Mouse (Mus musculus) brown adipose tissue, adult 24 weeks (tissue): ENCODE results near the gene Zcchc2. TPM values are rescaled to one million over a fixed set of nuclear protein-coding genes. Genes with fewer than 3 reads are reported as not detected.

Source experiments
- H3K27ac ChIP-seq: fragments of 200-500 bp; replicated peaks from 2 replicates; pipeline ENCODE4 v1.5.1; 2012; ENCODE audit warnings: low read depth, mild to moderate bottlenecking, low read length
- H3K4me1 ChIP-seq: fragments of 200-500 bp; 2 replicates; pipeline ENCODE4 v1.6.1; 2012; ENCODE audit warnings: low read length, mixed read lengths; ENCODE audit not compliant: control insufficient read depth, insufficient read depth, insufficient read length
- H3K4me3 ChIP-seq: fragments of 200-500 bp; 2 replicates; pipeline ENCODE4 v1.5.1; 2012; ENCODE audit warnings: low read depth, mild to moderate bottlenecking, low read length, moderate library complexity; ENCODE audit not compliant: insufficient read depth
- polyA plus RNA-seq: library from polyadenylated mRNA; stranded (reverse); fragments of >200 nt; gene quantifications from 2 replicates; pipeline ENCODE4 v1.2.4, GENCODE M21; 2012; ENCODE audit not compliant: missing spikeins, insufficient read depth, insufficient read length

Gene Zcchc2
- polyA plus RNA-seq, 1 experiment = 10.2 TPM

DNA sequence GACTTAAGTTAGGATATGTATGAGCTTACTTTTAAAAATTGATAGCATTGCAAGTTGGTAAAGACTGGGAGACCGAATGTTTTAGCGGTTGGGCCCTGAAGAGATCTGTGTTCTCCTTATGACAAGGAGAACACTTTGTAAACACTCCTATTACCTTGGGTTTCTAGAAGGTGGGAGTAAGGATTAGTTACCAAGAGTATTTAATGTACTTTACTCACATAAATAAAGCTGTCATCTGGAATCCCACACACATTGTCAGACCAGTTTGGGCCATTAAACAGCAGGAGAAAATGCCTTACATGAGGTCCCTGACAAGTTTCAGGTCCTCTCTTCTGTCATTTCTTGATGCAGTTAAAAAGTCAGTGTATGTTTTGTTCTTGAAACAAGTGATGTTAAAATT, 9.6 kb downstream of the Zcchc2 start:
- Histone ChIP-seq H3K4me3 (no peak overlapping the region), H3K27ac (no peak overlapping the region), H3K4me1 (peaks cover 14% of the 10 kb centered on the region)

GRCm38 (mm10) chr1:106007581-106007980, 17.4 kb downstream of the Zcchc2 start:
- Histone ChIP-seq H3K4me1 (no peaks in the 10 kb centered on the region), H3K27ac (no peak overlapping the region), H3K4me3 (no peak overlapping the region)

DNA sequence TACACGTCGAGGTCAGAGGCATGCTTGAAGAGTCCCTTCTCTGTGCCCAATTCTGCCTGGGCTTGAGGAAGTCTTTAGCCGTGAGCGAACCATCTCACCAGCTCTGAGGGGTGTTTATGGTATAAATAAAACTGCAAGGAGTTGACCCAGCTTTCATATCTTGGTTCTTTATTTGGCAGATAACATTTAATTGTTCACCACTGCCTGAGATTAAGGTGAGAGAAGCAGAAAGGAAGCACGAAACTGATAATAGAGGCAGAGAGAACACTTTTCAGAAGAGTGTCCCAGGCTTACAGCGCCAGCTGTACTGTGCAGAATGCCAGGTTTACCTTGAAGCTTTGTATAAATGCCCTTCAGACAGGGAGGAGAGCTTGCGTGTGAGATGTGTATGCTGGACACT, 20.9 kb downstream of the Zcchc2 start:
- Histone ChIP-seq H3K4me3 (no peak overlapping the region), H3K27ac (no peak overlapping the region), H3K4me1 (no peaks in the 10 kb centered on the region)

DNA sequence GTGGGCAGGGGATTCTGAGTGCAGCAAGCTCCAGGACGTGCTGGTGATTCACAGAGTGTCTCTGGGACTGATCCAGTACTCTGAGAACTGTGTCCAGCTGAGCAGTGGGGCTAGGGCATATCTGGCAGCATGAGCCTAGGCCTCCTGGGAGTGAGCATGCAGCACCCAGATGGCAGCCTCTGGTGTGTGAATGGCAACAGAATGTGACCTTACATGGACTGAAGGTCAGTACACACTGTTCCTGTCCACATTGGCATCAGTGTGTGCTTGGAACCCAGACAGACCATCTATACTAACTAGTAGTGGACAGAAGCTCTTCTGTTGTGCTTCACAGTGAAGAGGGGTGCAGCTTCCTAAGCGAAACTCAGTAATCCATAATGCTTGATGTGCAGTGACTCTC, 23.6 kb downstream of the Zcchc2 start:
- Histone ChIP-seq H3K4me1 (no peaks in the 10 kb centered on the region), H3K27ac (no peak overlapping the region), H3K4me3 (no peak overlapping the region)

- Histone ChIP-seq H3K27ac (no peak overlapping the region), H3K4me1 (no peaks in the 10 kb centered on the region)
Measured at GRCm38 (mm10) chr1:106016262-106016661, 26.1 kb downstream of the Zcchc2 start.

GRCm38 (mm10) chr1:106019854-106020253, 29.6 kb downstream of the Zcchc2 start:
- H3K4me3 ChIP-seq = no peak overlapping the region
- no peaks in the 10 kb centered on the region for H3K4me1 ChIP-seq
- H3K27ac ChIP-seq = no peak overlapping the region

More at GRCm38 (mm10) chr1:106016262-106016661, 26.1 kb downstream of the Zcchc2 start:
- H3K4me3 ChIP-seq = no peak overlapping the region

DNA sequence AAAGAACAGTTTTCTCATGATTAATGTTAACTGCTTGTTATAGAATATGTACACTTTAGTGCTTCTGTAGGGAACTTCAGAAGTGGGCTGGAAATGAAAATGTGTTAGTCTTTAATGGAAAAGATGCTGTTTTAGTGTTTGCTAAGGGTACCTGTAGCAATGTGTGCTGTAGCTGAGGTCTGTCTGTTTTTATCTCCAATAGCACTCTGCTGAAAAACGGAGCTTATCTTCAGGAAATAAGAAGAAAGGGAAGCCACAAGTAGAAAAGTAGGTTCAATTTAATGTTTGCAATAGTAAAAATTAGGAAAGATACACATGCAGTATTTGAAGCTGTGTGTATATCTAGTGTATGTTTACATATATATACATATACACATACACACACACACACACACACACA, 32.8 kb downstream of the Zcchc2 start:
- H3K27ac ChIP-seq = no peak overlapping the region
- no peak overlapping the region for H3K4me3 ChIP-seq
- no peaks in the 10 kb centered on the region for H3K4me1 ChIP-seq

GRCm38 (mm10) chr1:106024254-106024653, 34.0 kb downstream of the Zcchc2 start:
- no peak overlapping the region for H3K27ac ChIP-seq
- H3K4me1 ChIP-seq = no peaks in the 10 kb centered on the region

GRCm38 (mm10) chr1:106024778-106025177, 34.6 kb downstream of the Zcchc2 start:
- Histone ChIP-seq H3K27ac (no peak overlapping the region), H3K4me1 (no peaks in the 10 kb centered on the region), H3K4me3 (no peak overlapping the region)

More at GRCm38 (mm10) chr1:106024254-106024653, 34.0 kb downstream of the Zcchc2 start:
- no peak overlapping the region for H3K4me3 ChIP-seq

GRCm38 (mm10) chr1:106029769-106030168, 39.6 kb downstream of the Zcchc2 start:
- H3K27ac ChIP-seq = no peak overlapping the region
- no peak overlapping the region for H3K4me3 ChIP-seq
- no peaks in the 10 kb centered on the region for H3K4me1 ChIP-seq

DNA sequence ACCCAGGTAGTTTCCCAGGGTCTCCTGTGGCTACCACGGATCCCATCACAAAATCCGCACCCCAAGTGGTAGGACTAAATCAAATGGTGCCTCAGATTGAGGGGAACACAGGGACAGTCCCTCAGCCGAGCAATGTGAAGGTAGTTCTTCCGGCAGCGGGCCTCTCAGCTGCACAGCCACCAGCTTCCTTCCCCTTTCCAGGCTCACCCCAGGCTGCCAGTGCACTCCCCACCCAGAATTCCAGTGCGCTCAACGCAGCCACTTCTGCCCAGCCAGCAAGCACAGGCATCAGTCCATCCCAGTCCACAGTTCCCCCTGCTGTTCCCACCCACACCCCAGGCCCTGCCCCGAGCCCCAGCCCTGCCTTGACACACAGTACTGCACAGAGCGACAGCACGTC, 40.1 kb downstream of the Zcchc2 start:
- Histone ChIP-seq H3K27ac (no peak overlapping the region), H3K4me3 (no peak overlapping the region)

DNA sequence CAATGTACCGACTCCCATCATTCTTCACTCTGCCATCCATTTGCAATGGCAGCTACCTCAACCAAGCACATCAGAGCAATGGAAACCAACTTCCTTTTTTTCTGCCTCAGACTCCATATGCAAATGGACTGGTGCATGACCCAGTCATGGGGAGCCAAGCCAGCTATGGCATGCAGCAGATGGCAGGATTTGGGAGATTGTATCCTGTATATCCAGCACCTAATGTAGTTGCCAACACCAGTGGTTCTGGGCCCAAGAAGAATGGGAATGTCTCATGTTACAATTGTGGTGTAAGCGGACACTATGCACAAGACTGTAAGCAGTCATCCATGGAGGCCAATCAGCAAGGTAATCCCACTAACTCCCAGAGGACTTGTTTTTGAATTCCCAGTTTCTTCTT, 40.7 kb downstream of the Zcchc2 start:
- Histone ChIP-seq H3K27ac (no peak overlapping the region), H3K4me3 (no peak overlapping the region), H3K4me1 (no peaks in the 10 kb centered on the region)

More for the DNA sequence above, 40.1 kb downstream of the Zcchc2 start:
- no peaks in the 10 kb centered on the region for H3K4me1 ChIP-seq

DNA sequence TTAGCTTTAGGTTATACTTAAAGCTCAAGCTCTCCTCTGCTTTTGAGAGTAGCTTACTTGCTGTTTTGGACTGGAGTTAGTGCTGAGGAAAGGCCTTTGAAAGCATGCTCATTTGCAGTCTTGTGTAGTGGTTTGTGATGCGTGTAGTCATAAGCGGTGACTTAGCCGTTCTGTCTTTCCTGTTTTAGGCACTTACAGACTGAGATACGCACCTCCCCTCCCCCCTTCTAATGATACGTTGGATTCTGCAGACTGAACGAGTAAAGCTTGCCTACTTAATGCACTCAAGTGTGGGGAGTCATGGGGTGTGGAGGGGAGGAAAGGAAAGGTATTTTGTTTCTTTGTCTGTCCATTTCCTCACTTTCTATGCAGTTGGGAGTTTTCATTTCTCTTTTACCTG, 41.7 kb downstream of the Zcchc2 start:
- Histone ChIP-seq H3K27ac (no peak overlapping the region), H3K4me3 (no peak overlapping the region), H3K4me1 (no peaks in the 10 kb centered on the region)

- Histone ChIP-seq H3K4me1 (no peaks in the 10 kb centered on the region), H3K27ac (no peak overlapping the region), H3K4me3 (no peak overlapping the region)
Measured at GRCm38 (mm10) chr1:106034776-106035175, 44.6 kb downstream of the Zcchc2 start.

DNA sequence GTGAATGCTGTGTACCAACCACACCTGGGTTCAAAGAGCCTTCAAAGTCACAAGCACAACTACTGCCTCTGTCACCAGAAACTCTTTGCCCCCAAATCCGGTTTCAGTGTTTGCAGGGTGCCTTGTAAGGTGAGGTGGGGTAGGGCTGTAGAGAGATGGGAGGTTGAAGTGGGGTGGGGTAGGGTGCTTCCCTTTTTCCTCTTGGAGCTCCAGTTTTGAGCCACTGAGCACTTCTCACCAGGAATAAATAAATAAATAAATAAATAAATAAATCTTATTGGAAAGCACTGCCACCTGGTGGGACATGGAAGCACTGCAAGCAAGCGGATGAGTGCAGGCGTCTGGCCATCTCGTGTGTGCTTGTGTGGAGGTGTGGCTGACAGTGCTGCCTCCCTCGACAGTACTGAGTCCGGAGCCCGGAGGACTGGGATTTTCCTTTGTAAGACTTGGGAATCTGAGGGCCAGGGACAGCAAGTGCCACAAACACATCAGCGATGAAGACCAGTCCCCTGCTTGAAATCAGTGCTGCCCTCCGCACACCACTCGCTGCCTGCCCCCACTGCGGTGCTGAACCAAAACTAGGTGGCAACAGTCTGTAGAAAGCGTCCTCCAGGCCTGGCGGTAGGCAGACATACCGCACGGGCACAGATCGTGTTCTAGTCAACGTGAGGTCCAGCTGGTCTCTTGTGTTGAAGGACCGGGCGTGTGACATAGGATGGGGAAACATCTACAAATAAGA, 46.8 kb downstream of the Zcchc2 start:
- Histone ChIP-seq H3K4me3 (no peak overlapping the region), H3K27ac (no peak overlapping the region), H3K4me1 (no peaks in the 10 kb centered on the region)

GRCm38 (mm10) chr1:106039326-106039725, 49.1 kb downstream of the Zcchc2 start:
- Histone ChIP-seq H3K27ac (no peak overlapping the region), H3K4me1 (no peaks in the 10 kb centered on the region), H3K4me3 (no peak overlapping the region)
